Mouse (Mus musculus) hindbrain, postnatal 0 days (tissue): ENCODE results near the gene Brd3. TPM values are rescaled to one million over a fixed set of nuclear protein-coding genes. Genes with fewer than 3 reads are reported as not detected.

Experiments
- ATAC-seq: fragments of 200-750 bp; cut with Nextera tagmentation; 2 replicates; pipeline ENCODE4 v1.8.0; 2017; ENCODE audit warnings: mild to moderate bottlenecking, moderate TSS enrichment, moderate library complexity
- DNase-seq: peaks from one replicate; pipeline ENCODE4 v3.0.0-alpha.2; 2015; ENCODE audit warnings: low spot score
- H3K27ac ChIP-seq: fragments of 300-500 bp; sonication (generic); 2 replicates; pipeline ENCODE4 v1.5.1; 2014; ENCODE audit warnings: mild to moderate bottlenecking
- H3K27me3 ChIP-seq: fragments of 300-500 bp; sonication (generic); 2 replicates; pipeline ENCODE4 v1.6.1; 2014; ENCODE audit warnings: low read length, mixed read lengths; ENCODE audit not compliant: insufficient read depth
- H3K36me3 ChIP-seq: fragments of 300-500 bp; sonication (generic); 2 replicates; pipeline ENCODE4 v1.6.1; 2014; ENCODE audit warnings: low read length, mixed read lengths; ENCODE audit not compliant: insufficient read depth
- H3K4me1 ChIP-seq: fragments of 300-500 bp; sonication (generic); 2 replicates; pipeline ENCODE4 v1.6.1; 2014; ENCODE audit warnings: antibody characterized with exemption, low read length, mixed read lengths; ENCODE audit not compliant: insufficient read depth
- H3K4me2 ChIP-seq: fragments of 300-500 bp; sonication (generic); 2 replicates; pipeline ENCODE4 v1.6.1; 2014; ENCODE audit warnings: low read depth, mild to moderate bottlenecking, low read length, moderate library complexity, mixed read lengths
- H3K4me3 ChIP-seq: fragments of 300-500 bp; sonication (generic); 2 replicates; pipeline ENCODE4 v1.5.1; 2014; ENCODE audit warnings: low read length
- H3K9ac ChIP-seq: fragments of 300-500 bp; sonication (generic); replicated peaks from 2 replicates; pipeline ENCODE4 v1.6.1; 2014; ENCODE audit warnings: mild to moderate bottlenecking, low read length, moderate library complexity, mixed read lengths
- H3K9me3 ChIP-seq: fragments of 300-500 bp; sonication (generic); 2 replicates; pipeline ENCODE4 v1.6.1; 2016; ENCODE audit warnings: low read length, mixed read lengths
- CTCF ChIP-seq: IDR thresholded peaks from 2 replicates; pipeline ENCODE4 v1.5.1; 2016; ENCODE audit warnings: antibody characterized with exemption, control low read depth, low read depth
- WGBS: fragments of 180-500 bp; shearing (Covaris S2); extraction: QIAGEN DNeasy Blood & Tissue Kit; methylation state at CpG from one replicate; pipeline ENCODE4 v1.1.7; 2014; 5-methylcytosine and 5-hydroxymethylcytosine counted together
- microRNA-seq, 2 experiments: library from miRNA; unstranded; fragments of <30 nt; microRNA quantifications; one replicate each; pipeline ENCODE4; 2016
- polyA plus RNA-seq: library from polyadenylated mRNA; unstranded; fragments of >200 nt; fragmentation: Nextera tagmentation; extraction: Ambion mirVana; gene quantifications from 2 replicates; pipeline ENCODE4 v1.2.1, GENCODE M21; 2015
- total RNA-seq: library from RNA; depleted of rRNA; stranded (reverse); fragments of >200 nt; gene quantifications from 2 replicates; pipeline ENCODE4 v1.2.3, GENCODE M21; 2014; rRNA removed

Gene Brd3
- total and polyA plus RNA-seq, 2 experiments from 2014 or later: 33.7 to 95.5 TPM

DNA sequence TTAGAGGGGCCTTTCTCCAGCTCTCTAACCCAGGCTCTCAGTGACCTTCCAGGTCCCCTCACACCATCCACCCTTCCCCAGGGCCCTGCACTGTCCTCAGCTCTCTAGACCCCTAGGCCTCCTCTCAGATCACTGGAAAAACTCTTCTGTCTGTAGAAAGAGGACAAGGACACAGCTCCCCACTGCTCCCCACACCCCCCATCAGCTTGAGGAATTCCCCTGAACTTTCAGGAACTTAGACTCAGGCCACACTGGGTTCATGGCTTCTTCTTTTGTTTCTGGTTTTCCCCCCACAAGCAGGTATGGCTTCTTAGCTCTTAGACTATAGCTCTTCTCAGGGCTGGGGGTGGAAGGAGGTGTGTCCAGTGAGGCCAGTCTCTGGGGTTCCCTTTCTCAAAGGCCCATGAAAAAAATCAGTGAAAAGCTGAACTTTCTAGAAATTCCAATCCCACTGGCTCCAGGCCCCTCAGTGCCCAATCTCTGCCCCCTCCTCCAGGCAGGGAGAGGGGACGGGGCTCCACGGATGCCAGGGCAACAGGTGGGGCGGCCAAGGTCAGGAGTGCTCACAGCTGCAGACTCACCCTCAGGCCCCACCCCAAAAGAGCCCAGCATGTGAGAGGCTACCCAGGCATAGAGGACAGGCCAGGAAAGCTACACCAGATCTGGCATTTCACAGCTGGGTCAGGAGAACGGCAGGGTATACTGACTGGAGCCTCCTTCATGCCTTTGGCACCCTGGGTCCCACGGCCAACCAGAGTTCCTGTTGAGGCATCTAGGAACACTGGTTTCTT is 102.2 kb downstream of the Brd3 start:
- Histone ChIP-seq H3K27me3 (no peaks in the 10 kb centered on the region), H3K36me3 (no peaks in the 10 kb centered on the region), H3K27ac (no peak overlapping the region), H3K4me3 (no peak overlapping the region), H3K4me2 (no peak overlapping the region), H3K9ac (no peak overlapping the region), H3K9me3 (no peaks in the 10 kb centered on the region), H3K4me1 (no peaks in the 10 kb centered on the region)
- DNase-seq (no peak), ATAC-seq (no peak)
- 55% methylated on average over 5 of the region's 5 CpGs for WGBS
- no peak for TF ChIP-seq CTCF

DNA sequence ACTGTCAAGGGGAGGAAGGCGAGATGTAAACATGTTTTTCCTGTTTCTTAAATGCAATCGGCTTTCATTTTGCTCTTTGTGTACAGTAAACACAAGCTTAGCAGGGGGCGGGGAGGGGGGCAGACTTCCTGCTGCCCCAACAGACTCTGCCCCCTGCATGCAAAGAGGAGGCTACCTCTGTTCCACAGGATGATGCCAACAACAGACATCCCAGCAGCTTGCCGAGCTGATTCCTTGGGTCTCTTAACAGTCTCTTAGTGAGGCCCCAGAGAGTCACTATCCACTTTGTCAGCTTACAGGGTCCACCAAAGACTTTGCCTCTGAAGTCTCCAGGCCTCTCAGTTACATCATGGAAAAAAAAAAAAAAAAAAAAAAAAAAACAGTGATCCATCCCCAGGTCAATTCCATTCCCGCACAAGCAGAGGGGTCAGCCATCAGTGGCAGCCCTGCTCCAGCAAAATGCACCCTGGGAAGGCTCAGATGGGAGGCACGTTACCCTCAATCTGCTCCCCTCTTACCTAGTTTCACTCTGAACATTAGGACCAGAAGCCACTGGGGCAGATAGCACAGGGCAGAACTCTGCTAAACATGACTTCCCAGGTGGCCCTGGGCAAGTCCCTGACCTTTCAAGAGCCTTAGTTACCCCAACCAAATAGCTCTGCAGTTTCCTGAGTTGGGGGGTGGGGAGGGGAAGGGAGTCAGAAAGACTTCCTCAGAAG is 102.9 kb downstream of the Brd3 start:
- Histone ChIP-seq H3K4me1 (no peaks in the 10 kb centered on the region), H3K36me3 (no peaks in the 10 kb centered on the region), H3K4me2 (no peak overlapping the region), H3K9ac (no peak overlapping the region), H3K9me3 (no peaks in the 10 kb centered on the region), H3K27me3 (no peaks in the 10 kb centered on the region), H3K27ac (no peak overlapping the region), H3K4me3 (no peak overlapping the region)
- TF ChIP-seq CTCF: no peak
- WGBS: 44% methylated on average over 6 of the region's 6 CpGs
- DNase-seq (no peak), ATAC-seq (no peak)

DNA sequence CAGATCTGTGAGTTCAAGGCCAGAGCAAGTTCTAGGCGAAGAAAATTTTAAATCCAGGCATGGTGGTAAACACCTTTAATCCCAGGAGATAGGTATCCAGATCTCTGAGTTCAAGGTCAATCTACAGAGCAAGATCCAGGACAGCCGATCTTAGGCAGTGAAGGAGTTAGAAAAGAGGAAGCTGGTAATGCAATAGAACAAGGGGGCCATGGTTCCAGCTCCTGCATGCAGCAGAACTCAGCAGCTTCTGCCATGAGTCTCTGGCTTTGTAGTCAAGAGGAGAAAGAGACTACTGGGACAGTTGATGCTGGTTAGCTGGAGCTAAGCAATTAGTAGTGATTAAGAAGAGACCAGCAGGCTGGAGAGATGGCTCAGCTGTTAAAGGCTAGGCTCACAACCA is 105.9 kb downstream of the Brd3 start:
- H3K36me3 ChIP-seq: no peaks in the 10 kb centered on the region
- H3K4me2 ChIP-seq: no peak overlapping the region
- TF ChIP-seq CTCF: no peak
- H3K27me3 ChIP-seq: no peaks in the 10 kb centered on the region
- no peak overlapping the region for H3K9ac ChIP-seq
- no peak overlapping the region for H3K4me3 ChIP-seq
- no peaks in the 10 kb centered on the region for H3K9me3 ChIP-seq
- H3K27ac ChIP-seq: no peak overlapping the region
- DNase-seq: no peak
- WGBS: 88% methylated on average over 2 of the region's 2 CpGs
- no peak for ATAC-seq
- no peaks in the 10 kb centered on the region; the same call in 1 of the 2 replicates for H3K4me1 ChIP-seq

DNA sequence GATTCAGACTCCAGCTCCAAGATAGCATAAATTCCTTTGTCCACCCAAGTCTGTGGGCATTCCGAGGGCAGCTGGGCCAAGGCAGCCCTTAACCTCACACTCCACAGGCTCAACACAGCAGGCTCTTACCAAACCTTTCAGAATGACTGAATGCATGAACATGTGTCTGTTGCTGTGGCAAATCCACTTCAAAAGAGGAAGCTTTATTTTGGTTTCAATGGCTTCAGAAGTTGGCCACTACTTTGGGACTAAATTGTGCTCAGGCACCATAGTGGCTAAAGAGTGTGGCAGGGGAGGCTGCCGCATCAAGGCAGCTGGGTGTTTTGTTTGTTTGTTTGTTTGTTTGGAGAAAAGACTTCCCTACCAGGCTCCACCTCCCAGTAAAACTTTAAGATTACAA is 107.4 kb downstream of the Brd3 start:
- Histone ChIP-seq H3K27me3 (no peaks in the 10 kb centered on the region), H3K9me3 (no peaks in the 10 kb centered on the region), H3K27ac (no peak overlapping the region), H3K4me1 (peaks cover 5% of the 10 kb centered on the region), H3K4me2 (no peak overlapping the region), H3K36me3 (no peaks in the 10 kb centered on the region), H3K9ac (no peak overlapping the region), H3K4me3 (no peak overlapping the region)
- DNase-seq (no peak), ATAC-seq (no peak)
- no peak for TF ChIP-seq CTCF
- WGBS: 93% methylated on average over 2 of the region's 2 CpGs

DNA sequence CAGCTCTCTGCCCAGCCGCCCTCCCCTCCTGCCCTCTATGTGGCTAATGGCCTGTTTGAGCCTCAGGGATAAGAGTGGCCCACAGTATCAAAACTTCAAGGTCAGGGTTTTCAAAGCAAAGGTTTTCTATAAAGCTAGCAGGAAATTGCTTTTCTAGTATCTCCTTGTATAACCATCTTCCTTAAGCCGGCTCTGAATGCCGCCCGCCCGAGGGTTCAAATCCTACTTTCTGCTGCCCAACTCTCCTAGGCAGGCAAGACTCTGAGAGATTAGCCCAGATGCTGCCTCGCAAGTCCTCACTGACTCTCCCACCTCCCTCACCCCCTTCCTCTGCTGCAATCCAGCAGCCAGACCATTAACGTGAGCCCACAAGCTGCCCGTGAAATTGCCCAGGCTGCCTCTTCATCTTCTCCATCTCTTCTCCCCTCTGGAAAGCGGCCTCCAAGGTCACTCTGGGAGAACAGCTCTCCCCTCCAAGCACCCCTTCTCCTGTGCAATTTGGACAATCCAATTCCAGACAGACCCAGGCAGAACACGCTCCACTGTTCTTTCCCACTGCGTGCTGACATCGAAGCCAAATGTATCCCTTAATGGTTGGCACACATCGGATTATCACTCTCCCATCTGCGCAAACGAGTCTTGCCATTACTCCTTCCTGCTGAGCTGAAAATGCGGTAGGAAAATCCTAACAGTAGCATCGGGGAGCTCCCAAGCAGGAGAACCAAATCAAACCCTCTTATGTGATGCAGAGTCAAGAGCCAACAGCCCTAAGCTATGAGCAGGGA is 110.6 kb downstream of the Brd3 start:
- Histone ChIP-seq H3K27me3 (no peaks in the 10 kb centered on the region), H3K4me3 (no peak overlapping the region), H3K9ac (no peak overlapping the region), H3K9me3 (no peaks in the 10 kb centered on the region), H3K36me3 (no peaks in the 10 kb centered on the region), H3K4me2 (no peak overlapping the region), H3K27ac (peak overlapping the region; percentile 59), H3K4me1 (peaks cover 18% of the 10 kb centered on the region)
- peak; percentile 36; the same call in 1 of the 2 replicates for ATAC-seq
- 48% methylated on average over 17 of the region's 17 CpGs for WGBS
- DNase-seq: peak; percentile 66
- TF ChIP-seq CTCF: no peak

Small RNA genes within 50 kb of the gene (microRNA-seq; reads per million reads assigned to microRNA genes)
- 0 reads per million in 2 experiments for gene Gm24049
- gene Mir7578: 0 reads per million in 2 experiments

Other genes starting within 250 kb of the Brd3 start
- gene Vav2, start 80.6 kb downstream of the Brd3 start, total RNA-seq: 38.4 and 44.9 TPM in 2 replicates
- 8.2 TPM in 2 replicates for gene Vav2, start 80.6 kb downstream of the Brd3 start, polyA plus RNA-seq
- 29.9 and 30.9 TPM in 2 replicates for gene Brd3os, start 65.3 kb downstream of the Brd3 start, total RNA-seq
- gene Brd3os, start 65.3 kb downstream of the Brd3 start, polyA plus RNA-seq: 34.1 and 39.7 TPM in 2 replicates
- gene Wdr5, start 7.5 kb upstream of the Brd3 start, total RNA-seq: 46.1 and 51.9 TPM in 2 replicates
- 34.5 and 35.1 TPM in 2 replicates for gene Wdr5, start 7.5 kb upstream of the Brd3 start, polyA plus RNA-seq
- 32.5 and 34.0 TPM in 2 replicates for gene Rxra, start 168.8 kb upstream of the Brd3 start, total RNA-seq
- 3.5 and 3.9 TPM in 2 replicates for gene Rxra, start 168.8 kb upstream of the Brd3 start, polyA plus RNA-seq